Mouse (Mus musculus): ENCODE measurements at regions not wholly inside any gene's neighbourhood (a gene's known extent, or its start where the extent isn't known, plus 50 kb on each side); places are given as distances from the start of the nearest gene placed in this dataset.

DNA sequence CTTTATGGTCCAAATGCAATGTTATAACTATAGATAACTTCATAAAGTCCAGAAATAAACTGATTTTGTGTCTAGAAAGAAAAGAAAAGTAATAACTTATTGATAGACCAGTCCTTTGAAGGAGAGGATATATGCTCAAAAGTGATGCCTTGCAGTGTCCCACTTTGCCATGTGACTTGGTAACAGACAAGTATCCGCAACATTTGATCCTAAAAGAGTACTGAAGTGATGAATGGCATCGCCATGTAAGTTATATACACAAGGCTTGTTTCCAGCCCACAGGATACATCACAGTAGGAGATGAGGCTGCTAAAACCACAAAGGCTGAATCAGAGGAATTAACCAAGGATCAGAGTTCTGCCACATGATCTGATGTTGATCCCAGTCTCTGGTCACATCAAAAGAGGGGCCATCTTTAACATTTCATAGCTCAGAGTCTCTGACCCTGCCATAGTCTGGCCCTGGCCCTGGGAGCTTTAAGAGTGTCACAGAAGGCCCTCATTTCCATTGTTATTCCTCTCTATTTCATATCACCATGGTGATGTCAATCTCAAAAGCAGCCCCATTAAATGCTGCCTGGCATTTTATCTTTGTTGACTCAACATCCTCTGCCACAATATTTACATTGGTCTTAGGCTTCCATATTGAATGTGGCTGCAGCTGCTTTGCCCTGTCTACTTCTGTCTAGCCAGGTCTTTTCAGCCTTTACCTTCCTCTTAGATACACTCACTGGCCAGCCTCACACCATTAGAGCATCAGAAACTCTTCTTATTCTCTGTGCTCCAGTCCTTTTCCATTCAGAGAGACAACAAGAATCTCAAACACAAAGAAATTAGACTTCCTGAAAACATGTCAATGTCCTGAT lies 506.4 kb upstream of the Gm9747 start:
- TF ChIP-seq POLR2A (IDR thresholded peaks at IDR 0.05; ENCODE audit: low read depth, low read length) (no peak), CTCF (IDR thresholded peaks at IDR 0.05; ENCODE audit: borderline replicate concordance, insufficient read depth, low read length) (no peak)
